Mouse (Mus musculus) colon, adult 2 months (tissue): ENCODE results near the gene Tmem17. TPM values are rescaled to one million over a fixed set of nuclear protein-coding genes. Genes with fewer than 3 reads are reported as not detected.

ENCODE experiments used
- polyA plus RNA-seq: library from polyadenylated mRNA; depleted of rRNA; stranded (reverse); fragments of >200 nt; gene quantifications from 2 replicates; pipeline ENCODE4 v1.2.3, GENCODE M21; 2012; rRNA removed

Gene Tmem17
- polyA plus RNA-seq = 1.1 and 1.9 TPM in 2 replicates

DNA sequence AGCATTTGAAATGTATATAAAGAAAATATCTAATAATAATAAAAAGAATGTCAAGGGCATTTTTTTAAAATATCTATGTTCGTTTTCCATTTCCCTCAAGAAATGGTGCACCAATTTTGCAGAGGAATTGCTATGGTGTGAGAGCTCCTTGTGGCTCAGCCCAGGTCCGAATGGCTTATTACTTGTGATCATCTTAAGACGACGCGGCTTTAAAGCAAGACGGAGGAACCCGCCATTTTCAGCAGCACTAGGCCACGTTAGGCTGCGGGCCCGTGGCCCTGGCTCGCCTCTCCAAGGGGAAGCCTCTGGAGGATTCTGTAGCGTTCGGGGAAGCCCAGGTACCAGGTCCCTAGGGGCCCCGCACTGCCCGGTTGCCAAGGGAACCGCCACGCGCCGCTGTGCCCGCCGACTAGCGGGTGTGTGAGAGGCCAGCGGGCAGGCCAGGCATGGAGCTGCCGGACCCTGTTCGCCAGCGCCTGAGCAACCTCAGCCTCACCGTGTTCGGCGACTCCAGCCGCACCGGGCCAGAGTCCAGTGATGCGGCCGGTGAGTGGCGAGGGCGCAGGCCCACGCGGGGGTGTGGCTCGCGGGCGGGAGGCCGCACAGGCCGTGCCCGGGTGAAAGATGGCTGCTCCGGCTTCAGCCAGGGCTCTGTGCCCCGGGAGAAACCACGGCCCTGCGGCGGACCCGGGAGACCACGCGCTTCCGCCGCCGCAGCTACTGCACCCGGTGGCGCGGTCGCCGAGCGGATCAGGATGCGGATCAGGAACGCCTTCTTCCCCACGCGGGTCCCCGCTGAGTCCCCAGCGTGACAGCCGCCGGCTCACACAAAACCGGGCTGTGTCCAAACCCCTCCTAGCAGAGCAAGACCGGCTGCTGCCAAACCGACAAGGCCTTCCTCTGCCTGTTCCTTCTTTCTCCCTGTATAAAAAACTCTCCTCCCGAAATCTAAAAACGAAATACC lies at the start of gene Tmem17:
TSS of gene Tmem17 (plus strand) at position 51 of the 964 bp plus-strand sequence.

Other genes starting within 250 kb of the Tmem17 start
- 0.60 and 1.2 TPM in 2 replicates for gene Ehbp1, start 169.8 kb upstream of the Tmem17 start, polyA plus RNA-seq